Mouse (Mus musculus): ENCODE data around the gene Pigr. TPM values are rescaled to one million over a fixed set of nuclear protein-coding genes. Genes with fewer than 3 reads are reported as not detected.

Pigr gene
- polyA plus RNA-seq (2012; rRNA removed), result 2.7 and 5.8 TPM in 2 replicates

GRCm38 (mm10) chr1:130826448-130826847 is at the start of gene Pigr:
Gene Pigr (plus strand): TSS chr1:130826684.

GRCm38 (mm10) chr1:130800602-130801001 is 25.9 kb upstream of the Pigr start, which contains the start of gene Fcamr:
Gene Fcamr (plus strand): TSS chr1:130800902.

GRCm38 (mm10) chr1:130865541-130866221 is 39.2 kb downstream of the Pigr start, which contains the start of gene Fcmr:
Gene Fcmr (plus strand): TSS chr1:130865669.

GRCm38 (mm10) chr1:130887354-130887753 is 60.9 kb downstream of the Pigr start, which contains the start of gene Il24:
Gene Il24 (minus strand): TSS chr1:130887454.

Other genes with a start within 250 kb of the Pigr start
- not detected in 2 replicates for gene Zp3r, start 197.1 kb upstream of the Pigr start, polyA plus RNA-seq (2012; rRNA removed)
- 0.15 and 0.41 TPM in 2 replicates for gene C4bp, start 165.1 kb upstream of the Pigr start, polyA plus RNA-seq (2012; rRNA removed)
- gene Gm29427, start 110.9 kb upstream of the Pigr start, polyA plus RNA-seq (2012; rRNA removed), result not detected in 2 replicates
- 1.7 and 1.9 TPM in 2 replicates for gene Yod1, start 109.4 kb upstream of the Pigr start, polyA plus RNA-seq (2012; rRNA removed)
- 8.6 and 10.9 TPM in 2 replicates for gene Pfkfb2, start 97.4 kb upstream of the Pigr start, polyA plus RNA-seq (2012; rRNA removed)
- 0.83 and 0.97 TPM in 2 replicates for gene AA986860, start 94.7 kb upstream of the Pigr start, polyA plus RNA-seq (2012; rRNA removed)
- 0.08 and 0.15 TPM in 2 replicates for gene Fcamr, start 25.8 kb upstream of the Pigr start, polyA plus RNA-seq (2012; rRNA removed)
- 0.35 and 0.46 TPM in 2 replicates for gene Fcmr, start 39.0 kb downstream of the Pigr start, polyA plus RNA-seq (2012; rRNA removed)
- gene Il24, start 60.8 kb downstream of the Pigr start, polyA plus RNA-seq (2012; rRNA removed), result 0.18 TPM in 1 of 2 replicates, not detected in the other
- not detected in 2 replicates for gene Il20, start 84.8 kb downstream of the Pigr start, polyA plus RNA-seq (2012; rRNA removed)
- gene Il19, start 113.4 kb downstream of the Pigr start, polyA plus RNA-seq (2012; rRNA removed), result not detected in 2 replicates
- not detected in 2 replicates for gene Il10, start 193.2 kb downstream of the Pigr start, polyA plus RNA-seq (2012; rRNA removed)